Mouse (Mus musculus) gastrocnemius, postnatal 36 days (tissue): ENCODE measurements around the gene Safb. TPM values are rescaled to one million over a fixed set of nuclear protein-coding genes. Genes with fewer than 3 reads are reported as not detected.

Source experiments
- DNase-seq, 2 experiments: peaks; one replicate each; pipeline ENCODE4 v3.0.0; 2022
- intact Hi-C: fragments of 180-260 bp; cut with DNase I; formaldehyde crosslinking; loops from one replicate; pipeline ENCODE4 v1.15.1; 2025
- long read RNA-seq, 2 experiments: library from polyadenylated mRNA; stranded (forward); transcript quantifications; one replicate each; pipeline ENCODE4 v2.0.0; 2021
- total RNA-seq, 2 experiments: library from RNA; stranded (reverse); gene quantifications; 2 replicates each; pipeline ENCODE4 v1.2.3; 2021

Gene Safb
- 10 to 100 TPM; 35.9 to 39.7 TPM for total RNA-seq
- long read RNA-seq, experiment 1, transcript Safb-201 (21 exons, 3,106 nt) = major isoform, 7 of 19 reads
- long read RNA-seq, experiment 1, partial matches to known transcripts = 8 of 19 reads
- long read RNA-seq, experiment 1, other reads (novel, unspliced or antisense) = 1 of 19 reads
- long read RNA-seq, experiment 2, transcript Safb-201 (21 exons, 3,106 nt) = major isoform, 14 of 21 reads
- long read RNA-seq, experiment 2, partial matches to known transcripts = 2 of 21 reads
- long read RNA-seq, experiment 2, other reads (novel, unspliced or antisense) = 3 of 21 reads

DNA sequence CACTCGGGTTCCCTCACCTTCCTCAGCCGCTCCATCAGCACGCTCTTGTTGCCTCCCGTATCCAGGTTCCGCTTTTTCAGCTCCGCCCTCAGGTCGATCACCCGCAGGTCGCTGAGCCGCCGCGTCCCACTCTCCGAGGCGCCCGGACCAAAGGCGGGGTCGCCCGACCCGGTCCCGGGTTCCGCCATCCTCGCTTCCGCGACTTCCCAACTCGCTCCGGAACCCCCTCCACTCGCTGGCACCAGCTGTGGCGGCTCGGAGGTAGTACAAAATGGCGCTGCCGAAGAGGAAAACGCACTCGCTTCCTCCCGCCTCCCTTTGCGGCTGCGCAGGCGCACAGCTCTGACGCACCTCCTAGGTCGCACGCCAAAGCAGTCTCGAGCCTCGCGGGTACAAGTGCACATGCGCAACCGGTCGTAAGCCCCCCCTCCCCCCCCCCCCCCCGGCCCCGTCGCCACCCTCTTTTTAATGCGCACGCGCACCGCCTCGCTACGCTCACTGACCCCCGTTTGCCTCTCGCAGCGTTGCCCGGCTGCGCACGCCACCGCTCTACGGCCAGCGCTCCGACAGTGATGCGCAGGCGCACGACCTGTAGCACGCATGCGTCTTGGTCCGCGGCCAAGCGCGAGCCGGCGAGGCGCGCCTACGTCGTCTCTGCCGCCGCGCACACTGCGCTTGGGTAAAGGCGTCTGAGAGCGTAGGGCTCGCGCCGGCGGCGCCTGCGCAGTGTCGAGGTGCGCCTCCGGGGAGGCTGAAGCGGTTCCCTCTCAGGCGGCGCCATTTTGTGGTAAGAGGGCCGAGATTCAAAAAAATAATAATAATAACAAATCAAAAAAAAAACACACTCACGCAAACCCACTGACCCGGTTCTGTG is at the start of gene Safb, which contains the start of gene Safb2:
Gene Safb, plus strand, starts transcription at position 569 of the 874 bp plus-strand sequence.
Gene Safb2, minus strand, starts transcription at position 329 of the 874 bp plus-strand sequence.
- peak; percentile 98 to 99 for DNase-seq
- intact Hi-C loops = no loop called here

DNA sequence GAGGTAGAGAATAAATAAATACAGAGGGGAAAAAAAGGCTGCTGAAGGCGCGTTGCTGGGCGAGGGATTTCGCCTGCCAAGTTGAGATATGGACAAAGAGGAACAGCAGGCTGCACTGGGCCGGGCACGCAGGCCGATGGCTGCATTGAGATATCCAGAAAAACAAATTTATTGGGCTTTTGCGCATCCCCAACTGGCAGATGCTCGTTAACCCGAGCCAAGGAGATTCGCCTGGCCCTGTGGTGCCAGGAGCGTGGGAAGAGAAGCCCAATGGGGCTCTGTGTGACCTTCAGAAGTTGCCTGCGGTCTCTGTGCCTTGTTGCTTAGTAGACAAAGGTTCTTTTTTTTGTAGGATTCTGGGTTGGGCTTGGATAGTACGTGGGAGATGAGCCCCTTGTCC is 48.4 kb upstream of the Safb start:
- no peak for DNase-seq
- intact Hi-C loops = no loop called here

DNA sequence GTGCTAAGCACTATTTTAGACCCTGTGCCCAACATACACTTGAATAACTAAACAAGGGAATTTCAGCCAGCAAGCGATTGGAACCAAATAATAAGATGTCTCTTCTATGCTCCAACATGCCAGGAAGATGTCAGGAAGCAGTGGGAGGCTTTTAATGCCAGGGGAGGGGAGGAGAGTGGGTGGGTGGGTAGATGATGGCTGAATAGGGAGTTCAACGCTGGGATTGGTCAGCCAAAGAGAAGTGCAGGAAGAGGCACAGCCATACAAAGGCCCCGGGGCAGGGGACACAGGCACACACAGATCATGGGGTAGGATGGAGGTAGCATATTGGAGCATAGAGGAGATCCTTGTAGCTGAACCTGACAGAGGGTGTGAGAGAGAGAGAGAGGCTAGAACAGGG is 47.8 kb upstream of the Safb start:
- no peak for DNase-seq
- intact Hi-C loops = no loop called here

DNA sequence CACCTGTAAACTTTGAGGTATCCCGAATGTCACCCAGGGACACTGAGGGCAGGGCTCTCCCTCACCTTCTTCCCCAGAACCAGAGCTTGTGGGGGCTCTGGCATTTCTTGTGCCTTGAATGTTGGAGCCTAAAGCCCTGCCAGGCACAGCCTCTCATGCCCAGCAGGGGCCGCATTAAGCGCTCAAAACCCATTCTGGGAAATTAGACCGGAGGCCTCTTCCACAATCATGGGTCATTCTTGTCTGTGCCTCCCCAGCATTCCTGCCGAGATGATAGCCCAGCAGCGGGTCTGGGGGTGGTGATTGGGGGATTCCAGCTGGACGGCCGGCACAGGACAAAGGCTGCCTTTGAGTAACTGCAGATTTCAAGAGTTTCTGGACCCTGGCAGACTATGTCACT is 46.7 kb upstream of the Safb start:
- no peak for DNase-seq
- intact Hi-C loops = no loop called here

DNA sequence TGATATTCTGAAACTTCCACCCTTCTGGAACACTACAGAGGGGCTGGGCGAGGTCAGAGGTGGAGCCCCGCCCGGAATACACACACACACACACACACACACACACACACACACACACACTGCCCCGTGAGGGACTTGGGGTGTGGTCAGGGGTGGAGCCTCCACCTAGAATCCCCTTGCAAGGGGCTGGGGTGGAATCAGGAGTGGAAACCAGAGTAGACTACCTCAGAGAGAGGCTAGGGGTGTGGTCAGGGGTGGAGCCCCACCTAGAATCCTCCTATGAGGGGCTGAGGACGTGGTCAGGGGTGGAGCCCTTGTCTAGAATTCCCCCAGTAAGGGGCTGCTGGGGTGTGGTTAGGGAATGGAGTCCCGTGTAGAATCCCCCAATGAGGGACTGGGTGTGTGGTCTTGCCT is 44.1 kb upstream of the Safb start:
- intact Hi-C loops = no loop called here
- no peak for DNase-seq

DNA sequence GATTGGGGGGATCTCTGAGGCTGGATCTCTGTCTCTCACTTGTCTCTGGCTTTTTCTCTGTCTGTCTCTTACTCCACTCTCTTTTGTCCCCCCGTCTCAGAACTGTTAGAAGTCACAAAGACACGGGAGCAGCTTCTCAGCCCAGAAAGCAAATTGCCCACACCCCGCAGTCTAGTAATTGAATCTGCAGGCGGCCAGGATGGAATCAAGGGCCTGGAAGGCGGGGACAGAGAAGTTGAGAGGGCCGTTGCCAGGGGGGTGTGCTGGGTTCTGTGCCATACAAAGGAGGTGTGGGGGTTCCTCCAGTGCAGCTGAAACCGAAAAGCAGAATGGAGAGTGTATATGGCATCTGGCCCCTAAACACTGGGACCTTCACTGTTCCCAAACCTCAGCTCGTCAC is 41.9 kb upstream of the Safb start:
- intact Hi-C loops = no loop called here
- no peak for DNase-seq

DNA sequence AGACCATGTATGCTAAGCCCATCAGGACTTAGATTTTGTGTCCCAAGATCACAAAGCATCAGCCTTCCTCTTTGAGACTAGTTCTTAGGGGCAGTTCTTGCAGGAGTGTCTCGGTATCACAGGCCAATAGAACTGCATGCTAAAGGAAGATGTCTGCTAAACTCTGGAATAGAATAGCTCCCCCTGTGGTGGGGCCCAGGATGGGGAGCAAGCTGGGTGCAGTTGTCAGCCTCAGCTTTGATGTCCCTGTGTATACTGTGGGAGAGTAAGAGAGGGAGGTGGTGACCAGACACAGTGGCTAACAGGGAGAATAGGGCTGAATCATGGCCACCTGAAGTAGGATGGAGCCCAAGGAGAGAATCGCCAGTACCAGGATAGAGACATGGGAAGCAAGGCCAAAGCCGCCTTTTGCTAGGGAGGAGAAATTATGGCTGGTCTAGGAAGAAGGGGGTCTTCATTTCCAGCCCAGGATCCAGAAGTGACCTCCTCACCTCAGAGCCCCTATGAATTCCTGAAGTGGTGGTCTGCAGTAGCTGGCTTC is 40.9 kb upstream of the Safb start:
- intact Hi-C loops = no loop called here
- no peak for DNase-seq

DNA sequence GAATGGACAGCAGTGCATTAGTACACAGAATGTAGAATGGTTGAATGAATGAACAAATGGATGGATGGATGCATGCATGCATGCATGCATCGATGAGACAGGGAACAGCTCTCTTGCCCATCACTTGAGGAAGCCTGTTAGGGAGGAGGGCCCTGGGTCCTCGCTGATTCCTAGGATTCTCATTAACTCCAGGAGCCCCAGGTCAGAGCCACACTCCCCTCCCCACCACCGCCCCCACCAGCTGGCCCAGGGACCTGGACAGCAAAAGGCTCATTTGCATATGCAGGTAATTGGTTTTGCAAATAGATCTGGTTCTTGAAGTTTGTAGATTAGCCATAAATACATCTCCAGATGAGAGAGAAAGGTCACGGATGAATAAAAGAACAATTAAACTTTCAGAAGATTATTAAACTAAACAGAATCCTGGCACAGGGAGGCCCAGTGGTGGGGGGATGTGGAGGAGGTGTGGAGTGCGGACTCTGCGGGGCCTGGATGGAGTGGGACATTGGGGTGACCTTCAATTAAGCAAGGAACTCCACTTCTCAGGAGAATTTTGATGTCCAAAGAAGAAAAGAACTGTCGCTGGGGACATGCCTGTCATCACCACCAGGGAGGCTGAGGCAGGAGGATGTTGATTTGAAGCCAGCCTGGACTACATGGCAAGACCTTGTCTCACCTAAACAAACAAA is 39.8 kb upstream of the Safb start:
- no peak for DNase-seq
- intact Hi-C loops = no loop called here

DNA sequence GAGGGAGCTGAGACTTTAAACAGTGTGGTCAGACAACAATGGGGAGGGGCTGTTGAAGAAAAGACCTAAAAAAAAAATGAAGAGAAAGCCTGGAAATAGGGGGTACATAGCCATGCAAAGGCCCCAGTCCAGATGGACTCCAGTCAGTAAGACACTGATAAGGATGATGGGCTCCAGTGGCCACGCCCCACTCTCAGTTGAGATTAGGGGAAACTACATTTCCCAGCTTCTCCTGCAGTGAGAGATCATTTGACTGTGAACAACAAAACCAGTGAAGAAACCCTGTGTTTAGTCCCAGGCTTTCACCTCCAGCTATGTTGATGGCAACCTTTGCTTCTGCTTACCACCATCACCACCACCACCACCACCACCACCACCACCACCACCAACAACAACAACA is 38.7 kb upstream of the Safb start:
- DNase-seq = no peak
- intact Hi-C loops = no loop called here

DNA sequence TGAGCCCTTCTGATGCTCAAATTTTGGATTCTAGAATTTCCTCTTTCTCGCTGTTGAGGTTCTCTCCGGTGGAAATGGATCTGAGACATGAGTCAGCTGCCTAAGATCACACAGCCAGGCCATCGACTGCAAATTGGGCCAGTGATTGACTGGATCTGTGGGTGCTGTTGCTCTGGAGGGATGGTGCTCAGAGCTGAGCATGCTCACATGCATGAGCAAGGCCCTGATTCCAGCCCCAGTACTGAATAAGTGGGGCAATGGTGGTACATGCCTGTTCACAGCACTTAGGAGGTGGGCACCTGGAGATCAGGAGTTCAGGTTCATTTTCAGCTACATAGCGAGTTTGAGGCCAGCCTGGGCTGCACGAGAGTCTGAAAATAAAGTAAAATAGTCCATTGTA is 38.0 kb upstream of the Safb start:
- no peak for DNase-seq
- intact Hi-C loops = no loop called here

DNA sequence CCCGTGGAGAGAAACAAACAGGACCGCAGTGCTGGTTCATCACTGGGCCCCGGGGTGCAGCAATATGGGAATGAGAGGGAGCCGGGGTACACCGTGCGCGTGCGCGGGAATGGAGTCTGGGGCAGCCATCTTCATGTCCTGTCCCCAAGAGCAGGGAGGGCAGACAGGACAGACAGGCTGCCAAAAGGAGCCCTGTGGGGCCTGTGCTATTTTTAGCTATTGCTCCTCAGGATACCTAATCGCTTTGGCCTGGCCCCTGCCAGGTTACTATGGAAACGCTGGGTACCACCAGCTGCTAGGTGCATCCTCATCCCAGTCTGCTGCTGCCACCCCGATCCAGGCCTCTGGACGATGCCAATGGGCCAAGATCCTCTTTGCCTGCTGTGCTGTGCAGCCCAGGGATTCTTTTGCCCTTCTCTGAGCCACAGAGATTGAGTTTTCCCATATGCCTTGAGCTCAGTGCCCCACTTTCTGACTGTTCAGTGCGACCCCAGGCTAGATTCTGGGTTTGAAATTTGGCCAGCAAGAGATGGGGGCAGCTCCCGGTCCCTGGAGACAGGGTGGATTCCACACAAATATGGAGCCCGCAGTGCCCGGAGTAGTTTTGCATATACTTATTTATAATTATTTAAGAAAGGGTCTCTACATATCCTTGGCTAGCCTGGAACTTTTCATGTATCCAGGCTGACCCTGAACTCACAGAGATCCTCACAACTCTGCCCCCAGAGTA is 37.3 kb upstream of the Safb start:
- peak in 1 of 2 experiments; percentile 41 for DNase-seq
- intact Hi-C loops = no loop called here

DNA sequence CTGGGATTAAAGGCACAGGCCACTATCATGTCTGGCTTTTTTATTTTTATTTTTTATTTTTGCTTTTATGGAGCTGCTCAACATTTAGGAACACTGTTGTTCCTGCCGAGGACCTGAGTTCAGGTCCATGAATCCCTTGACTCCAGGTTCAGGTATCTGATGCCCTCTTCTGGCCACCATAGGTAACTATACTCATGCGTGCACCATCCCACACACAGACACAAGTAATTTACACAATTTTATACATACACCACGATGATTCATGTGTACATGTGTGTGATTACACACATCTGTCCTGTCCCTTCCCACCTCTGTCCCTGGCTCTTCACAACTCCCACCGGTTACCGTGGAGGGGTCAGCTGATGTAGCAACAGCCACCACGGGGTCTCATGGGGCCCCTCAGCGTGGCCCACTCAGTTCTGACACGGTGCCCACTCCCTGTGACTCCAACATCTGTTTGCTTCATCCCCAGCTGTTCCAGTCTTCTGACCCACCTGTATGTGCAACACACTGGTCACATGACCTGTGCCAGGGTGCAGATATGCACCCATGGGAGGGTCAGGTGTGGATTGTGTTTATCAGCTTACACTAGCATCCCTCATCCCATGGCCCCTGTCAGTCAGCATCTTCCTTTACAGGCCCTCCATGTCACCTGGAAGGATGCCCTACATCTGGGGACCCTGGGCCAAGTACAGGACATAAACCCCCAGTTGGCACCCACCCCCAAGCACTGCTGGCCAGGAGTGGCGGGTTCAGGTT is 36.6 kb upstream of the Safb start:
- intact Hi-C loops = no loop called here
- no peak for DNase-seq

DNA sequence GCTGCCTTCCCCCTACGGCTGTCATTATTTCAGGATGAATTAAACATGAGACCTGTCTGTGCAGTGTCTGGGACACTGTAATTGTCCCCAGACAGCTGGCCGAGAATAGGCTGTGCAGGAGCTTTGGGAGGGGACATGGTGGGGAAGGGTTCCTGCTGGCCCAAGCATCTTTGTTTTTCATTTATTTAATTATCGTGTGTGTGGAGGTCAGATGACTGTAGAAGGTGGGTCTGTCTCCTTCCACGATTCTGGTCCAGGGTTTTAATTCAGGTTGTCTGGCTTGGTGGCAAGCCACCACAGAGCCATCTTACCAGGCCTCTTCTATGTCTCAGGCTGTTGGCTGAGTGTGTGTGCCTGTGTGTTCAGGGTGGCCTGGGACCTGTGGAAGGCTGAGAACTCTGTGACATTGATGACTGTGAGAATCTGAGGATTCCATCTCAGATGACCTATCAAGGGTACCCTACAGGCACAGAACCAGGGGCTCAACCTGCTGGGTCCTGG is 36.0 kb upstream of the Safb start:
- no peak for DNase-seq
- intact Hi-C loops = no loop called here

DNA sequence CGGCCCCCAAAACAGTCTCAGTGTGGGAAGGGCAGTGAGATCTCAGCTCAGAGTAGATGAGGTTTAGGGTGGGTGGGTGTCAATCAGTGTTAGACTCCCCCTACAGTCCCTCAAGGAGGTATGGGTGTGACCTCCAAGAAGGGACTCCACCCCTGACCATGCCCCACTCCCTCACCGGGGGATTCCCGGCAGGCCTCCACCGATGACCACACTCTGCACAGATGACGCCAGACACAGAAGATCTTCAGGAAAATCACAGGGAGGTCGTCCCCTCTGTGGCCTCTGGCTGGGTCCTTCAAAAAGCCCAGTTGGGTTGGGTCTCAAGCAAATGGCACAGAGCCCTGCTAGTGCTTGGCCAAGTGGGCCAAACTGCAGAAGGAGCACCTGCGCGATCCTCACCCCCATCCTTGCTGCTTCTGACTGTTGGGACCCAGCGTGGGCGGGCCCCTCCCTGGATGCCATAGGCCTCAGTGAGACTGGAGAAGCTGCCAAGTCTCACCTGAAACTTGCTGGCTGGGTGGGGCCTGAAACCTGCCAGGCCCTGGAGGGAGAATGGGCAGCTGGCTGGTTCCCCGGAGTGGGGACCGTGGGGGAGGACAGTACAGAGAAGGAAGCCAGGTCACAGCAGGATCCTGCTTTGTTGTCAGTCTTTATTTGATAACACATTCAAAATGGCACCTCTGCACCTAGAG is 33.7 kb upstream of the Safb start:
- peak in 1 of 2 experiments; percentile 10 for DNase-seq
- intact Hi-C loops = loop anchor here (5.0 kb wide), 2 partner anchors 74 to 124 kb away; partner anchors contain the start of gene Ptprs

DNA sequence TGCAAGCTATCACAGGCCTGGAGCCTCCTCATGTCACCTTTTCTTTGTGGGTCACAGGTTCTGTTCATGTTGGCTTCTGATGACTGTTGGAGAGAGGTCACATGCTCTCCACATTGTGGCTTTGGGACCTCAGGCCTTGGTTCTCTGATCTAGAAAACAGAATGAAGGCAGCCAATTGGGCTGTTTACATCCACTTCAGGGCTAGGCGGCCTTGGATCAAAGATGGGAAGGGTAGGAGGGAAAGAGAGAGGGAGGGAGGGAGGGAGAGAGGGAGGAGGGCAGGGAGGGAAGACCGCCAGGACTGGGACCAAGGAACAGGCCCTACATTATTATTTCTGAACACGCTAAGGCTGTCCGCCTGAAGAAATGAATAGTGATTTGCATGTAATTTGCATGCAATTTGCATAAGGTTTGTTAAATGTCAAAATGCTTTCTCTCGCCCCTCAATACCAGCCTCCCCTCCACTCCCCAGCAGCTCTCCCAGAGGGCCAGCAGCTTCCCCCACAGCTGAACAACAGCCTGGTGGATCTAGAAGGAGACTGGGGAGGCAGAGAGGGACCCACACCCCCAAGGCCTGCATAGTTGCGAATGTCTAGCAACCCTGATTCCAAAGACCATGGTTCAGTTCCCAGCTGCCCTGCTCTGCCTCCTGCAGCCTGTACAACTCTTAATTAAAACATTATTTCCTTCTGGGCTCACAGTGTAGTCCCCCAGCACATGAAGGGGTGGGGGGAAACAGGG is 32.6 kb upstream of the Safb start:
- peak in 1 of 2 experiments; percentile 5 for DNase-seq
- intact Hi-C loops = loop anchor here (2.0 to 5.0 kb wide), 3 partner anchors 75 to 195 kb away; partner anchors contain the start of gene Ptprs

DNA sequence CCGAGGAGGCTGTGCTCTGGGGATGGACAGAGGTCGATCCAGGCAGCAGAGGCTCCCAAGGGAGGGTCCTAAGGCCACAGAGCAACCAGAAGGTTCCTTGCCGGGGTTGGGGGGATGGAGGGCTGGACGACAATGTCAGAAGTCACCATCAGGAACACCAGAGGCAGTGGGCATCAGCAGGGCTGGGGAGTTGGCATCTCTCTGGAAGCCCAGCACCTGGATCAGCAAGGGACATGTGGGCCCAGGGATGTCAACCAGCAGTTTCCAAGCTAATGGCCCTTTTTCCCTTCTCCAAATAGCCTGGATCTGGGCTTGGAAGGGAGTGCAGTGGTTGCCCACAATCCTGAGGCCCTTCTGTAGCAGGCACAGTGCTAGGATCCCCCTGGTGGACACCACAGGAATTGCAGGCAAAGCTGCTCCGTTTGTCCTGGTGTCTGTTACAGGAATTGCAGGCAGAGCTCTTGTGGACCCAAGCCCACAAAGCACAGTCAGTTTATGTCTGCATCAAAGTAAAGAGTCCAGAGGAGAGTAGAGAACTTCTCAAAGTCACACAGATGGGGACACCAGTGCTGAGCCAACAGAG is 31.8 kb upstream of the Safb start:
- peak; percentile 52 to 56 for DNase-seq
- intact Hi-C loops = loop anchor here (2.0 to 5.0 kb wide), 3 partner anchors 76 to 196 kb away; partner anchors contain the start of gene Ptprs

DNA sequence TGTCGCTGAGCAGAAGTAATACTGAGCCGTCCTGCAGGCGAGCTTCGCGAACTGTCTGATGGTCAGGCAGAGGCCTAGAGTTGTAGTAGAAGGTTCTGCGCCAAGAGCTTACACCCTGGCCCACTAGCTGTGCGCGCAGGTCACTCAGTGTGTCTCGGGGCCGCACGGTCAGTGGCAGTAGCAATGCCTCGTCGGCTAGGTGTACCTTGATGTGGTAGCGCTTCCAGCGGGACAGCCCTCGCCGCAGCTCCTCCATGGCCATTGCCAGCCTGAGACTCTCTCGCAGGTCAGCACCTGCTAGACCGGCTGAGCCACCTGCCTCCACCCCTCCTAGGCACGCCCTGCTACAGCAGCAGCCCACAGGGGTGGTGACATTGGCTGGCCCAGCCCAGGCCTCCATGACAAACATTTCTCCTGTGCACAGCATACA is 30.5 kb upstream of the Safb start, which contains the start of gene Gm20219:
Gene Gm20219, minus strand, starts transcription at position 266 of the 430 bp plus-strand sequence.
- no peak for DNase-seq
- intact Hi-C loops = loop anchor here (5.0 kb wide), 2 partner anchors 77 to 127 kb away; partner anchors contain the start of gene Ptprs
